Mouse (Mus musculus) naive thymus-derived CD4-positive, alpha-beta T cell, adult 2 months (primary cell): ENCODE measurements at regions not wholly inside any gene's neighbourhood (a gene's known extent, or its start where the extent isn't known, plus 50 kb on each side); places are given as distances from the start of the nearest gene placed in this dataset.

Experiments
- DNase-seq: peaks from one replicate; pipeline ENCODE4 v3.0.0-alpha.2; 2011; ENCODE audit warnings: low read depth

- DNase-seq: no peak
These were observed 100.8 kb upstream of the Mgme1 start for GRCm38 (mm10) chr2:144169576-144170178.

GRCm38 (mm10) chr2:144172100-144172770 lies 98.2 kb upstream of the Mgme1 start:
- DNase-seq: no peak

GRCm38 (mm10) chr2:144173358-144174106 lies 96.9 kb upstream of the Mgme1 start:
- no peak for DNase-seq

- no peak for DNase-seq
These were observed 96.0 kb upstream of the Mgme1 start for GRCm38 (mm10) chr2:144174366-144175035.

- DNase-seq: no peak
These were observed 93.8 kb upstream of the Mgme1 start for GRCm38 (mm10) chr2:144176508-144177170.

DNA sequence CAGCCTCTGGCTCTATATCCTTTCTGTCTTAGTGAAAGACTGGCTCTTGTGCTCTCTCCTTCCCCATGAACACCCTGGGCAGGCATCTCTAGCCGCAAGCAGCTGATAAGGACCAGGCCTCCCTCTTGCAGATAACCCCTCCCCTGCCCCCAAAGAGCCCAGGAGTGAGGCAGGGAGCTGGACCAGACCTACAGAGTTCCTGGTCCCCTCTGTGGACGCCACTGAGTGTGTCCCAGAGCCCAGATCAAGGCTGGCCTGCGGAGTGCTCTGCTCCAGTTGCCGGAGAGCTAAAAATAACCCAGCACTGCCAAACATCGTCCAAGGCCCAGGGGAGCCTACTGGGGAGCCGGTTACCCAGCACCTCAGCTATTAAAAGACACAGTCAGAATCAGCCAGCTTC lies 93.2 kb upstream of the Mgme1 start:
- no peak for DNase-seq

- peak; percentile 13 for DNase-seq
These were observed 92.5 kb upstream of the Mgme1 start for GRCm38 (mm10) chr2:144177920-144178319.

GRCm38 (mm10) chr2:144182108-144182507 lies 88.4 kb upstream of the Mgme1 start:
- DNase-seq: no peak

GRCm38 (mm10) chr2:144182542-144182941 lies 87.9 kb upstream of the Mgme1 start:
- no peak for DNase-seq

- DNase-seq: no peak
These were observed 87.0 kb upstream of the Mgme1 start for GRCm38 (mm10) chr2:144183371-144183944.

GRCm38 (mm10) chr2:144185175-144185574 lies 85.3 kb upstream of the Mgme1 start:
- DNase-seq: no peak

GRCm38 (mm10) chr2:144186426-144186825 lies 84.0 kb upstream of the Mgme1 start:
- no peak for DNase-seq

GRCm38 (mm10) chr2:144188076-144188475 lies 82.4 kb upstream of the Mgme1 start:
- DNase-seq: no peak

GRCm38 (mm10) chr2:144188485-144188884 lies 82.0 kb upstream of the Mgme1 start:
- DNase-seq: no peak

- no peak for DNase-seq
These were observed 80.7 kb upstream of the Mgme1 start for GRCm38 (mm10) chr2:144189756-144190155.

GRCm38 (mm10) chr2:144191018-144191417 lies 79.4 kb upstream of the Mgme1 start:
- no peak for DNase-seq

- DNase-seq: no peak
These were observed 78.8 kb upstream of the Mgme1 start for GRCm38 (mm10) chr2:144191707-144192106.

DNA sequence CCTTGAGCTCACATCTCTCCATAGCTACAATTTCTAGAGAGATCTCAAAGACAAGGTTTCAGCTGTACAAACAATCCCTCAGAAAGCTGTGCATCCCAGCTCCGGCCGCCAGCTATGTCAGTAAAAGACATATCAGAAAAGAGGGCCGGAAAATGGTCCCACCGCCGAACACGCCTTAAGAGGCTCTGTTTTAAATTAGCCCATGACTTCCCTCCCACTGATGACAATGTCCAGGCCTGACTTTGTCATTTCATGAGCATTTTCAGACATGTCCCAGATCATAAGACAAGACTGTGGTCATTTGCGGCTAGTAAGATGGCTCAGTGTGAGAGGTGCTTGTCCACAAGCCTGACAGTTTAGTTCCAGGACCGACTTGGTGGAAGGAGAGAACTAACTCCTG lies 78.0 kb upstream of the Mgme1 start:
- no peak for DNase-seq

GRCm38 (mm10) chr2:144195851-144196250 lies 74.6 kb upstream of the Mgme1 start:
- no peak for DNase-seq

DNA sequence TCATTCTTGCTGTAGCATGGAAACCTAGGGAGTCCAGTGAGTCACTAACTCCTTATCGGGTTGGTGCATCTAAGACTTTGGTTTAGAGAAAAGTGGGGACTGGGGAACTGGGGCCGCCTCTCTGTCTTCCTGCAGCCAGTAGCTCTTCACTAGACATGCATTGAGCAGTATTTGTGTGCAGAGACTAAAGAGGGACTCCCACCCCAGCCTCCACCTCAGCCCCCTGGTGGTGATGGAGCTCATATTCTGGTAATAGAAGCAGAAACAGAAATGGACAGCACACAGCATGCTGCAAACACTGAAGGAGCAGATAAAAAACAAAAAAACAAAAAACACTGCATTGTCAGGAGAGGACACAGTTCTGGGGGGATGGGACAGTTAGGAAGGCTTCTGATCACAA lies 73.3 kb upstream of the Mgme1 start:
- DNase-seq: no peak

GRCm38 (mm10) chr2:144198326-144199051 lies 72.0 kb upstream of the Mgme1 start:
- DNase-seq: no peak
